Mouse (Mus musculus) layer of hippocampus, postnatal 14 days (tissue): ENCODE results near the gene Zfp462. TPM values are rescaled to one million over a fixed set of nuclear protein-coding genes. Genes with fewer than 3 reads are reported as not detected.

ENCODE experiments used
- DNase-seq, 2 experiments: peaks; one replicate each; pipeline ENCODE4 v3.0.0; 2021 to 2022; ENCODE audit warnings: low spot score in 2 of 2, mixed read lengths in 1 of 2
- total RNA-seq, 2 experiments: library from RNA; stranded (reverse); gene quantifications; 2 replicates each; pipeline ENCODE4 v1.2.3; 2021

Zfp462 gene
- total RNA-seq, 2 experiments from 2014 or later: 56.0 to 57.6 TPM

GRCm38 (mm10) chr4:55102382-55102781 is 157.5 kb downstream of the Zfp462 start:
- no peak for DNase-seq

GRCm38 (mm10) chr4:55103575-55103974 is 158.7 kb downstream of the Zfp462 start:
- no peak for DNase-seq

- DNase-seq: no peak
Observed at GRCm38 (mm10) chr4:55117839-55118487, 173.1 kb downstream of the Zfp462 start.

DNA sequence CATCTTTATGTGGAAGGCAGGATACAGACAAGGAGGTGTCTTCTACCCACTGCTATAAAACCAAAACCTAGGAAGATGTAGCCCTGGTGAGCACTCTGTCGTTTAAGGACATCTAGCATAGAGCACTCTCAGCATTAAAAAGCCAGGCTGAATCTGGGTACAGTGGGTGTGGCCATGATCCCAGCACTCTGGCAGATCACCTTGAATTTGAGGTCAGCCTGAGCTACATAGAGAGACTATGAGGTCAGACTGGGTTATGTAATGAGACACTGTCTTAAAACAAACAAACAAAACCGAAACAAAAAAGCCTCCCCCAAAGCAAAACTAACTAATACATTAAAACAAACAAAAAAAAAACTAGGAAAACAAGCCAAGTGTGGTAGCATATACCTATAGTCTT is 176.3 kb downstream of the Zfp462 start:
- DNase-seq: no peak

DNA sequence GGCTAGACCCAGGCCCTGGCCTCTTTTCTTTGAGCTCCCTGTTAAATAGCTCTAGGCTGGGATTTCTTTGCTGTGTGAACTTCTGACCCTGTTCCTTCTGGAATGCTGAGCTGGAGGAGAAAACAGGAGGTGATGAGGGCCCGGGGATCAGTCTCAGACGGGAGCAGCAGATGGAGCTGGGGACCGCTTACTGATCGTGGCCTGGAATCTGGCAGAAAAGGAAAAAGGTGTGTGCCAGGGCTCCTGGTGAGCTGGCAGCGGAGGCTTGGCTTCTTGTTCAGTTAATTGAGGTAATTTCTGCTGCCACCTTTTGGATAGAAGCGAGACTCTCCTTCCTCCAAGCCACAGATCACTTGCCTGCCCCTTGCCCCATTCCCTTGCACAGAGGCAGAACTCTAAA is 177.1 kb downstream of the Zfp462 start:
- DNase-seq: no peak

DNA sequence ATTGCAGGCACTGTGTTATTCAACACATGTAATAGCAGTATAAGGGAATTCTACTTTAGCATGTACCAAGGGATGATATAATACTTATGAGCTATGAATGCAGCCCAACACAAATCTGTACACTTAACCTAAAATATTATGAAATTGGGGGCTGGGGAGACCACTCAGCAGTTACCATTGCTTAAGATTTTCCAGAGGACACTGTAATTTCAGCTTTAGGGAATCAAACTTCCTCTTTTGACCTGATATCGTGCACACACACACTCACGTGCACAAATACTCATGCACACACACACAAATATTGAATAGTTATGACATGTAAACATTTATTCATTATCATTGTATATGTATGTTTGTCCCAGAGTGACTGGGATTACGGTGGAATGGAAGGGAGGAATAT is 179.3 kb downstream of the Zfp462 start:
- DNase-seq: no peak

- no peak for DNase-seq
Observed at GRCm38 (mm10) chr4:55125048-55125737, 180.3 kb downstream of the Zfp462 start.

DNA sequence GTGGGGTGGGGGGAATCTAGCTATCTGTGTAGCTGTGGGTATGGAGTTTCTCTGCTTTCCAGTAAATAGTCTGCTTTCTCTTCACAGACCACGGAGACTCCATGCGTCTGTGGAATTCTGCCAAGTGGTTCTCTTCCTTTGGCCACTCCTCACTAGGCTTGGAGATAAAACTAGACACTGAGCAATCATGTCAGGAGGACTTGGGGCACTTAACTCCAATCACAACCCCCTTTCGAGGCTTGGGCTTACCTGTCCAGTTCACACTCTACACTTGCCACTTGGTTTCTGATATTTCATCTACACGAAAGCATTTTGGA is 180.8 kb downstream of the Zfp462 start:
- DNase-seq: no peak

GRCm38 (mm10) chr4:55127228-55127901 is 182.5 kb downstream of the Zfp462 start:
- no peak for DNase-seq

DNA sequence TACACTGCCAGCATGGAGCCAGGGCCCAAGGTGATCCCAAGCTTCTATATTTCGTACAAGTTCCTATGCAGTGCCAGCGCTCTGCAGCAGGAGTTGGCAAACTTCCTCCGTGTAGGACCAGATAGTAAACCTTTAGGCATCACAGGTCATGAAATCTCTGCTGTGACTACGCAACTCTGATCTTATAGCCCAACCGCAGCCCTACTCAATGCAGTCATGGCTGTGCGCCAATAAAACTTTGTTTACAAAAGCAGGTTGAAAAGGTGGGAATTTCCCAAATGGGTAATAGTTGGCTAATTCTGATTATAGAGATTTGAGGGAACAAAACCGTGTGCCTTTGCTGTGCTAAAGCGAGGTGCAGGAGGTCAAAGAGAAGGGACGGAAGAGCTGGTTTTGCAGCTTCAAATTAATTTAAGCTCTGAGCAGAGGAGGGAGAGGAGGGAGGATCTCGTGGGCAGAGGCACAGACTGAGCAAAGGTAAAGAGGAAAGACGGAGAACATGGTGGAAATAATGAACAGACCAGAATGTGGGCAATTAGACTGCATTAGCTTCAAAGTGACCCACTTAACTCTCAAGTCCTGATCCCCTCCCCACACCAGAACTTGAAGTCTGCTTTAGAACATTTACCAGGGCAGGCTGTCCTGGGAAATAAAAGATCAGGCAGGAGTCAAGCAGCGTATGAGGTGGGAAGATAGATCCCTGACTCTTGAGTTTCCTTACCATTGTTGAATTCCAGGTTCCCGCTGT is 183.4 kb downstream of the Zfp462 start:
- DNase-seq: no peak
